Mouse (Mus musculus) bone marrow macrophage, adult 2 months (primary cell): ENCODE measurements around the gene Wdr20.
"Not testable (repeated sequence)": the region's sequence is repeated elsewhere in the genome, so short reads cannot be mapped to it uniquely, and the experiment has no call there.

Source experiments
- CTCF ChIP-seq: IDR thresholded peaks from 2 replicates; pipeline ENCODE4 v1.5.1; 2012; ENCODE audit warnings: low read depth, mild to moderate bottlenecking, low read length, moderate library complexity
- POLR2A ChIP-seq: IDR thresholded peaks from 2 replicates; pipeline ENCODE4 v1.6.1; 2012; ENCODE audit warnings: mild to moderate bottlenecking, low read depth, low read length, borderline replicate concordance

- TF ChIP-seq CTCF, POLR2A: not testable (repeated sequence)
These were observed 32.3 kb upstream of the Wdr20 start for GRCm38 (mm10) chr12:110705419-110705818.
